Mouse (Mus musculus): ENCODE measurements around the gene Dixdc1. TPM values are rescaled to one million over a fixed set of nuclear protein-coding genes. Genes with fewer than 3 reads are reported as not detected.

The Dixdc1 gene
- total RNA-seq, 1 experiment from 2014 or later: 0.57 TPM

GRCm38 (mm10) chr9:50714188-50714587 lies 25.1 kb downstream of the Dixdc1 start:
- no peak for ATAC-seq (replicated peaks; ENCODE audit: insufficient number of reproducible peaks, low FRiP score, low TSS enrichment, poor library complexity, severe bottlenecking)

GRCm38 (mm10) chr9:50711337-50711736 lies 28.0 kb downstream of the Dixdc1 start:
- peak; percentile 70 for ATAC-seq (replicated peaks; ENCODE audit: insufficient number of reproducible peaks, low FRiP score, low TSS enrichment, poor library complexity, severe bottlenecking)

DNA sequence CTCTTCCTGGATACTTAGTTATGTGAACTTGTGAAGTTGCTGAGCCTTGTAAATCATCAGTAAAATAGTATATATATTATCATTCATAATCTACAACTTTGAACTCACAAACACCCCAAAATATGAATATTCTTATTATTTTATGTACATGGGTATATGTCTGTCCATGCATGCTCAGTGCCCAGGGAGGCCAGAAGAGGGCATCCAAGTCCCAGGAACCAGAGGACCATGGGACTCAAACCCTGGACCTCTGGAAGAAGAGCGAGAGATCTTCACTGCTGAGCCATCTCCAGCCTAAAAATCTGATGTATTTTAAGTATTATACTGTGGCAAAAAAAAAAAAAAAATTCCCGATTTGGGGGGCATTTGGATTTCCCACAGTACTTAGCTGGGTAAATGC lies 30.2 kb downstream of the Dixdc1 start:
- ATAC-seq (replicated peaks; ENCODE audit: insufficient number of reproducible peaks, low FRiP score, low TSS enrichment, poor library complexity, severe bottlenecking): no peak

DNA sequence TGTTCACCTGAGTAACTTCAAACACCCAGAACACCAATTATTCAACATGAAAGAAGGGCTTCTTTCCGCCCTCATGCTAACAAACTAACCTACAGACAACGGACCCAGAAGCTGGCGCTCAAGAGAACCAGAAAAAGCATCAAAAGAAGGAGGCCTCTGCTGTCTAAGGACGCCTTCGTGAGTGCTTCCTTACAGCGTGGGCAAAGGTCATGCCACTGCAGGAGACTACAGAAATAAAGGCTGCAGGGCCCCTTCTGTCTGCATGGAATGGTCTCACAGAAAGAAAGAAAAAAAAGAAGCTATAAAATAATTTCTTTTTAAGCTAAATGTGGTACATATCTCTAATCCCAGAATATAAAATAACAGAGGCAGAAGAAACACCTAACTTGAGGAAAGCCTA lies 34.4 kb downstream of the Dixdc1 start:
- no peak for ATAC-seq (replicated peaks; ENCODE audit: insufficient number of reproducible peaks, low FRiP score, low TSS enrichment, poor library complexity, severe bottlenecking)

- ATAC-seq (replicated peaks; ENCODE audit: insufficient number of reproducible peaks, low FRiP score, low TSS enrichment, poor library complexity, severe bottlenecking): no peak
Observed at GRCm38 (mm10) chr9:50700921-50701691, 38.2 kb downstream of the Dixdc1 start.

GRCm38 (mm10) chr9:50698418-50699409 lies 40.6 kb downstream of the Dixdc1 start:
- ATAC-seq (replicated peaks; ENCODE audit: insufficient number of reproducible peaks, low FRiP score, low TSS enrichment, poor library complexity, severe bottlenecking): 0 out of 2 replicates have a peak, but pooled peaks have one; percentile 48

DNA sequence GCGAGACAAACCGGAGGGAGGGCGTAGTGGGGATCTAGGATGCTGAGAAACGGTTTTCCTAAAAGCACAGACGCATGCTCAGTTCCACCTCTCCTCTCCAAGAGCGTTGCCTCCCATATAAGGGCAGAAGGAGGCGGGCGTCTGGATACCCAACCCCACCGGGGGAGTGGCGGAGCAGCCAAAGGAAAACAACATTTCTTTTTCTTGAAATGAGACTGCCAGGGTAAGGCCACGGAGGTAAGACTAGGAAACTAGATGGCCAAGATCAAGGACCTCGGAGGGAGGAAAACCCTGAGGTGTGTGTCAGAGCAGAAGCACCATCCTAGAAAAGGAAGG lies 41.6 kb downstream of the Dixdc1 start:
- ATAC-seq (replicated peaks; ENCODE audit: insufficient number of reproducible peaks, low FRiP score, low TSS enrichment, poor library complexity, severe bottlenecking): no peak

- no peak for ATAC-seq (replicated peaks; ENCODE audit: insufficient number of reproducible peaks, low FRiP score, low TSS enrichment, poor library complexity, severe bottlenecking)
Observed at GRCm38 (mm10) chr9:50696851-50697705, 42.2 kb downstream of the Dixdc1 start.

DNA sequence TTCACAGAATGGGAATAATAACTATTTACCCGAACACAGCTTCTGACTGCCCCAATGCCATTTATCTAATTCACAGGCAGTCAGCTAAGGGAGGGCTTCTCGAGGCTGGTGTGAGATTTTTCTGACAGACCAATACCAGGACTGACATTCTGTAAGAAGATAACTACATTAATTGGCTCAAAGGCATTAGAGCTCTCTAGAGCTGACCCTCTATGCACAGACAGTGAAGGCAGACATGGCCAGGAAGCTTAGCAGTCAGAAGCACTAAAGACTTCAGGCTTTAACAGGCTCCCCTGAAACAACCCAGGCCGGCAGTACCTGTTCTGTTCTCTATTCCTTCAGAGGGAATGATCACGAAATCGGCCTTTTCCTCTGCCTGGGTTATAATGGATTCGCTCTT lies 44.2 kb downstream of the Dixdc1 start:
- no peak for ATAC-seq (replicated peaks; ENCODE audit: insufficient number of reproducible peaks, low FRiP score, low TSS enrichment, poor library complexity, severe bottlenecking)

GRCm38 (mm10) chr9:50693631-50694030 lies 45.7 kb downstream of the Dixdc1 start:
- no peak for ATAC-seq (replicated peaks; ENCODE audit: insufficient number of reproducible peaks, low FRiP score, low TSS enrichment, poor library complexity, severe bottlenecking)

DNA sequence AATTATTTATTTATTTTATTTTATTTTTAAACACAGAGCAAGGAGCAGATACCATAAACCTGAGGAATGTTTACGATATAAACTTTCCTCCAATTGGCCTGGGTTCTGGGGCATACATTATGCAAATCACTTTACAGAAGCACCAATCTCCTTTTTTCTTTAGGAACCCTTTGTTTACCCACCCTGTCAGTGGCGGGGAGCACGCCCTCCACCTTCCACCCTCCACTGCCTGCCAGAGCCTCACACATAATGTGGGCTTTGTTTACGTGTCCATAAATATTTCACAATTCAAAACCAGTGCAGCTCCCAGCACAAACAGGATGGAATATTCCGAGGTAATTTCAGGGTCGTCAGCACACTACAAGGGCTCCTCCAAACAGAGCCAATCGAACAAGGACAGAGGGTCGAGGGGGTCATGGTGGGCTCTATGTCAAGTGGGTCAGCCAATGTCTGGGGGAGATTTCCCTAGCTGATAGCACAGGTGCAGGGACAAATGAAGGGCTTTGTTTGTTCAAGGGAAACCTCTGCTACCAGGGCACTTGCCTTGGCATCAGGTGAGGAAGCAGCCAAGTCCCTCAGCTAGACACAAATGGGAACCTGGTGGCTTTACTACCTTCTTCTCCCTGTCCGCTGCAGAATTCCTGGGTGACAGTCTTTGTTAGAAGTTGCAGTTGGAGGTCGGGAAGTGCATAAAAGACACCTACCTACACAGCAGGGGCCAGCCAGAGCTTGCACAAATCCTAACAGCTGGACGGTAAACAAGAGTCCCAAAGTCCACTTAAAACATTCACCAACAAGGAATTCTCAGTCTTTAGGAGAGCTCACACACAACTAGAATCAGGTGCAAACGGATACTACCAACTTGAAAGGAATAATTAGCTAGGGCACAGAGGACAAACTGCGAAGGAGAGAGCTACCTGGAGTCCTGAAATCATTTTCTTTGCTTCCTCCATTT lies 46.4 kb downstream of the Dixdc1 start:
- no peak for ATAC-seq (replicated peaks; ENCODE audit: insufficient number of reproducible peaks, low FRiP score, low TSS enrichment, poor library complexity, severe bottlenecking)

DNA sequence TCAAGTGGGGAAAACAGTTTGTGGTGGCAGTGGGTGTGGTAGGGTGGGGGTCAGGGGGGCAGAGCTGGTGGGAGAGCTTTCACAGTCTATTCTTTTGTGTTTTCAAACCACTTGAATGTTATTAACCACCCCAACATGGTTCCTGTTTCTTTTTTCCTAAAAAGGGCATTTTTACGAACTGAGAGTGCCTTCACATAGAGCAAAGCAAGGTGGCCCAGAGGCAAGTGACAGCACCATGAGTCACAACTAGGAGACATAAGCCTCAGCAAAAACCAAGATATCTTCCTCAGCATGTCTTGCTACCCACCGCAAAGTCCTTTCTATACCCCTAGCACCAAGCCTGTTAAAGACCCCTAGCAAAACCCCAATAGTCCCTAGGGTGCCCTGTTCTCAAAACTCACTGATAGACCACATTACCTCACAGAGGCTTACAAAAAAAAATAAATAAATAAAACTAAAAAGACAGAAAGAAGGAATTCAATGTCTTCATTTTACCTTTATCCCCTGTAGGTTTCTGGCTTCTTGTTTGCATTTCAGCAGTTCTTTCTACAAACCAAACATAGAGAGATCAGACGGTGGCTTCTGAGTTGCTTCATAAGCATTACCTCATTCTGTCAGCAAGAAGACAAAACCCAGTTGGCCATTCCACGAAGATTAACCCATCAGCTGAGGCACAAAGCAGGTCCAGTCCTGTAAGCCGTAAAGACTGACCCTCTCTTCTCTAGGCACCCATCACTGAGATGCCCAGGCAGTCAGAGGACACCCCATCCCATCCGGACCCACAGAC lies 52.3 kb downstream of the Dixdc1 start:
- no peak for ATAC-seq (replicated peaks; ENCODE audit: insufficient number of reproducible peaks, low FRiP score, low TSS enrichment, poor library complexity, severe bottlenecking)

- ATAC-seq (replicated peaks; ENCODE audit: insufficient number of reproducible peaks, low FRiP score, low TSS enrichment, poor library complexity, severe bottlenecking): 0 out of 2 replicates have a peak, but pooled peaks have one; percentile 35
Observed at GRCm38 (mm10) chr9:50681727-50682126, 57.6 kb downstream of the Dixdc1 start.

GRCm38 (mm10) chr9:50679406-50679805 lies 59.9 kb downstream of the Dixdc1 start:
- no peak for ATAC-seq (replicated peaks; ENCODE audit: insufficient number of reproducible peaks, low FRiP score, low TSS enrichment, poor library complexity, severe bottlenecking)

DNA sequence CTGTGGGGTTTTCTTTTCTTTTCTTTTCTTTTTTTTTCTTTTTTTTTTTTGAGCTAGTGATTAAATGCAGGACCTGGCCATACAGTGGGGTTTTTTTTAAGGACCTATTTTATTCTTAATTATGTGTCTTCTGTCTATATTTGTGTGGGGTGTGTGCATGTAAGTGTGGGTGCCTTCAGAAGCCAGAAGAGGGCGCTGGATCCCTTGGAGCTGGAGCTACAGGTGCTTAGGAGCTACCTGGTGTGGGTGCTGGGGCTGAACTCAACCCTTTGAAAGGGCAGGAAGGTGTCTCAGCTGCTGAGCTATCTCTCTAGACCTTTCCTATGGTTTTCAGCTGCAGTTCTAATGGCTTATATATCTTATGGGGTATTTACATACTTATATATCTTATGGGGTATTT lies 64.5 kb downstream of the Dixdc1 start:
- no peak for ATAC-seq (replicated peaks; ENCODE audit: insufficient number of reproducible peaks, low FRiP score, low TSS enrichment, poor library complexity, severe bottlenecking)

DNA sequence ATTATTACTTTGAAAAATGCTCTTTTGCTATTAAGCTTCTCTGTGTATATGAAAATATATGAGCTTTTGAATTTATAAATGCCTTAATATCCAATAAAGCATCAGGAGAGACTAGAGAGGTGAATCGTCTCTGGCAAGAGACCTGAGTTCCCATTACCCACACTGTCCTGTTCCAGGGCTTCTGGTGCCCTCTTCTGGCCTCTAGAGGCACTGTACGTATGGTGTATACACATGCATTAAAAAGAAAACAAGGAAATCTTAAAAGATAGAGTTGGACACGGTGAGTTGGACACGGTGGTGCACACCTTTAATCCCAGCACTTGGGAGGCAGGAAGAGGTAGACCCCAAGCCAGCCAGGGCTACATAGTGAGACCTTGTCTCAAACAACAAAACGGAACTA lies 68.6 kb downstream of the Dixdc1 start:
- ATAC-seq (replicated peaks; ENCODE audit: insufficient number of reproducible peaks, low FRiP score, low TSS enrichment, poor library complexity, severe bottlenecking): peak; percentile 76; the same call in 1 of the 2 replicates

Data from monocyte, adult 5-6 weeks (primary cell).